Mouse (Mus musculus): Measurements from ENCODE around the gene Mag. TPM values are rescaled to one million over a fixed set of nuclear protein-coding genes. Genes with fewer than 3 reads are reported as not detected.

Mag gene
- polyA plus RNA-seq, 1 experiment from 2014 or later: not detected

- Histone ChIP-seq H3K4me1 (peaks cover 6% of the 10 kb centered on the region; the same call in 1 of the 2 replicates), H3K9me3 (replicated peaks) (no peaks in the 10 kb centered on the region), H3K36me3 (no peaks in the 10 kb centered on the region), H3K4me3 (no peak overlapping the region), H3K27me3 (ENCODE audit: low read depth, poor library complexity, severe bottlenecking) (no peaks in the 10 kb centered on the region), H3K27ac (no peak overlapping the region)
- no peak for DNase-seq (ENCODE audit: low spot score)
- WGBS: 71% methylated on average over 3 of the region's 3 CpGs
Measured at GRCm38 (mm10) chr7:30920217-30920616, 5.5 kb upstream of the Mag start.

- H3K4me3 ChIP-seq: no peak overlapping the region
- H3K4me1 ChIP-seq: peaks cover 9% of the 10 kb centered on the region
- no peaks in the 10 kb centered on the region for H3K27me3 ChIP-seq (ENCODE audit: low read depth, poor library complexity, severe bottlenecking)
- no peak overlapping the region for H3K27ac ChIP-seq
- 73% methylated on average over 4 of the region's 4 CpGs for WGBS
- DNase-seq (ENCODE audit: low spot score): no peak
- H3K36me3 ChIP-seq: no peaks in the 10 kb centered on the region
- no peaks in the 10 kb centered on the region for H3K9me3 ChIP-seq (replicated peaks)
Measured at GRCm38 (mm10) chr7:30917219-30917618, 2.5 kb upstream of the Mag start.

DNA sequence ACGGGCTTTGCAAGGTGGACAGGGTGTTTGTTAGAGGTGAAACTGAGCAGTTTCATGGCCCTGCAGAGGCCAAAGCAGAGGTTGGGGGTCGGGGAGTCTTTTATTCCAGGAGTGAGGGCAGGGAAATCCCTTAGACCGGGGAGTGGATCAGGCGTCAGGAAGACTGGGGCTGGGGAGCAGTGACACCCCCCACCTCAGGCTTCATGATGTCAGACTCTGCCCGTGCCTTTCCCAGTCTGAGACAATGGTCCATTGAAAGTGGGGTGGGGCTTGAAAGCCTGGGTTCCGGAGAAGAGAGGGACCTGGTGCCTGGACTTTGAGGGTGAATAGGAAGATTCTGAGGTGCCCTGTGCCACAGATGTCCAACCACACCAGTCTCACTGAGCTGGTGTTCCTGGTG lies 2.0 kb upstream of the Mag start:
- Histone ChIP-seq H3K27ac (no peak overlapping the region), H3K9me3 (replicated peaks) (no peaks in the 10 kb centered on the region), H3K4me1 (peaks cover 9% of the 10 kb centered on the region), H3K36me3 (no peaks in the 10 kb centered on the region), H3K27me3 (ENCODE audit: low read depth, poor library complexity, severe bottlenecking) (no peaks in the 10 kb centered on the region), H3K4me3 (no peak overlapping the region)
- 45% methylated on average over 6 of the region's 6 CpGs for WGBS
- no peak for DNase-seq (ENCODE audit: low spot score)

DNA sequence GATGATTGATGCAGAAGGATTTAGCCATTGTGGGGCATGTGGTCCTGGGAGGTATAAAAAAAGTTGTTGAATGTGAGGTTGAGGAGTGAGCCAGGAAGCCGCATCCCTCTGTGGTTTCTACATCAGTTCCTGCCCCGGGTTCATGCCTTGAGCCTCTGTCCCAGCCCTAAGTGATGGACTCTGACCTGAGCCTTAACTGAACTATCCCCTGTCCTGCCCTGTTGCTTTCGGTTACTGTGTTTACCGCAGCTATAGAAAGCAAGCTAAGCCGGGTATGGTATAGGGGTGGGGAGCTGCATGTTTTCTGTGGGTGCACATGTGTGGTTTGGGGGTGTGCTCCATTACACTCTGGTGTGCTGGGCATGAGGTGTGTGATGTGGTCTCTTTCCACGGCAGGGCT lies 4.9 kb downstream of the Mag start:
- peaks cover 17% of the 10 kb centered on the region for H3K4me1 ChIP-seq
- no peak overlapping the region for H3K27ac ChIP-seq
- no peak overlapping the region for H3K4me3 ChIP-seq
- no peak for DNase-seq (ENCODE audit: low spot score)
- no peaks in the 10 kb centered on the region for H3K36me3 ChIP-seq
- H3K9me3 ChIP-seq (replicated peaks): no peaks in the 10 kb centered on the region
- H3K27me3 ChIP-seq (ENCODE audit: low read depth, poor library complexity, severe bottlenecking): 0 out of 2 replicates have a peak, but pooled peaks cover 5% of the 10 kb centered on the region
- 84% methylated on average over 6 of the region's 6 CpGs for WGBS

DNA sequence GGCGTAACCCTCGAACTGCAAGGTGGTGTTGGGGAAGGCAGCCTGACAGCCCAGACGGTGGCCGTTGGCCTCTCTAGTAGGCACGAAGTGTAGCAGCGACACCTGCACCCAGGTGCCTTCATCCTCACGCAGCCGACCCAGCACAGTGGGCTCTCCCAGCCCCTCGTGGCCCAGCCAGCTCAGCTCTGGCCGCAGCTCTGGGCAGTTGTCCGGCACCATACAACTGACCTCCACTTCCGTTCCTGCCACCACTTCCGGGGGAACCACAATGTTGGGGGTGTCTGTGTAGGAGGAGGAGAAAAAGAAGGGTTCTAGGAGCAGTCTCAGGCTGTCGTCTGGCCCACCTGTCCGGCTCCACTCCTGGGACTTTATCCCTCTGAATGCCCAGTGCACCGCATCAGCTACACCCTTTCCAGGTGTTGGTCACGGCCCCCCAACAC lies 5.7 kb downstream of the Mag start:
- H3K36me3 ChIP-seq: no peaks in the 10 kb centered on the region
- H3K27ac ChIP-seq: no peak overlapping the region
- DNase-seq (ENCODE audit: low spot score): no peak
- peaks cover 17% of the 10 kb centered on the region for H3K4me1 ChIP-seq
- 0 out of 2 replicates have a peak, but pooled peaks cover 5% of the 10 kb centered on the region for H3K27me3 ChIP-seq (ENCODE audit: low read depth, poor library complexity, severe bottlenecking)
- 28% methylated on average over 17 of the region's 17 CpGs for WGBS
- peak overlapping the region; percentile 48 for H3K4me3 ChIP-seq
- no peaks in the 10 kb centered on the region for H3K9me3 ChIP-seq (replicated peaks)

- DNase-seq (ENCODE audit: low spot score): peak; percentile 71
- no peak overlapping the region for H3K27ac ChIP-seq
- 2% methylated on average over 25 of the region's 26 CpGs for WGBS
Measured at GRCm38 (mm10) chr7:30908277-30908991, 6.2 kb downstream of the Mag start.

DNA sequence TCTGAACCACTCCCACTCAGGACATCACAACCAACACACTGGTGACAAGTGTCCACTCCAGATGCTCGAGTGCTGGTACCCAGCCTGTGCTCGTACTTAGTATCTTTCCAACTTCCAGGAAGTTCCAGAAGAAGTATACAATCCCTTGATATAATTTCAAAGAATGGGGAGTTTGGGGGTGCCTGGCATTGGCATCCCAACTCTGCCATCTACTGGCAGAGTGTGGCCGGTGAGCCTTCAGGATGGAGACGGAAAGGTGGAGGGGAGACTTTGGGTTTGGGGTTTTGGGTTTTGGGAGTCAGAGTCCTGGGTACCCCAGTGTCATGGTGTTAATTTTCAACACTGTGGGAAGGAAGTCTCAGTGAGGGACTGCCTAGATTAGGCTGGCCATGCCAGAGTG lies 10.6 kb downstream of the Mag start:
- Histone ChIP-seq H3K4me3 (no peak overlapping the region), H3K27ac (no peak overlapping the region), H3K27me3 (ENCODE audit: low read depth, poor library complexity, severe bottlenecking) (0 out of 2 replicates have a peak, but pooled peaks cover 5% of the 10 kb centered on the region), H3K4me1 (peaks cover 17% of the 10 kb centered on the region), H3K9me3 (replicated peaks) (no peaks in the 10 kb centered on the region), H3K36me3 (no peaks in the 10 kb centered on the region)
- no peak for DNase-seq (ENCODE audit: low spot score)
- WGBS: 57% methylated on average over 4 of the region's 4 CpGs

More at GRCm38 (mm10) chr7:30908277-30908991, 6.2 kb downstream of the Mag start:
- Histone ChIP-seq H3K4me3 (peak overlapping the region; percentile 48), H3K27me3 (ENCODE audit: low read depth, poor library complexity, severe bottlenecking) (0 out of 2 replicates have a peak, but pooled peaks cover 5% of the 10 kb centered on the region), H3K36me3 (no peaks in the 10 kb centered on the region), H3K9me3 (replicated peaks) (no peaks in the 10 kb centered on the region), H3K4me1 (peaks cover 17% of the 10 kb centered on the region)

GRCm38 (mm10) chr7:30895217-30895616 lies 19.5 kb downstream of the Mag start:
- no peaks in the 10 kb centered on the region for H3K9me3 ChIP-seq (replicated peaks)
- no peaks in the 10 kb centered on the region for H3K27me3 ChIP-seq (ENCODE audit: low read depth, poor library complexity, severe bottlenecking)
- no peak overlapping the region for H3K4me3 ChIP-seq
- peaks cover 14% of the 10 kb centered on the region for H3K4me1 ChIP-seq
- no peak overlapping the region for H3K27ac ChIP-seq
- WGBS: 93% methylated on average over 3 of the region's 3 CpGs
- H3K36me3 ChIP-seq: no peaks in the 10 kb centered on the region
- DNase-seq (ENCODE audit: low spot score): no peak

DNA sequence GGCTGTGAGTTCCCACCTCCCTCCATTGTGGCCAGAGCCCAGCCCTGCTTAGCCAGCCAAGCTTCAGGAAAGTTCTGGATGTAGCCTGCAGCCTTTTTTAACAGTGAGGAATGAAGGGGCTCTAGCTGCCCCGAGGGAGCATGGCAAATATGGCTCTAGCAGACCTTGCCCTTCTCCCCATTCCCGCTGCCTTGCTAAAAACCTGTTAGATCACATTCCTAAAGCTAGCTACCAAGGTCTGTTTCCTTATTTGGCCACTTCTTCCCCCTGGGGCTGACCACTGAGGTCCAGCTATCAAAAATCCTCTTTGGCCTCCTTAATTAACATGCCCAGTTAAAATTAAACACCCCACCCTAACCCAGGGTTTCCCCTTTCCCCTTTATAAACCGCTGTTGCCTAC lies 22.2 kb downstream of the Mag start:
- Histone ChIP-seq H3K9me3 (replicated peaks) (no peaks in the 10 kb centered on the region), H3K36me3 (no peaks in the 10 kb centered on the region), H3K4me1 (0 out of 2 replicates have a peak, but pooled peaks cover 6% of the 10 kb centered on the region), H3K27me3 (ENCODE audit: low read depth, poor library complexity, severe bottlenecking) (no peaks in the 10 kb centered on the region), H3K27ac (0 out of 2 replicates have a peak overlapping the region, but pooled peaks have one; percentile 26), H3K4me3 (no peak overlapping the region)
- WGBS: 65% methylated on average over 3 of the region's 3 CpGs
- no peak for DNase-seq (ENCODE audit: low spot score)

DNA sequence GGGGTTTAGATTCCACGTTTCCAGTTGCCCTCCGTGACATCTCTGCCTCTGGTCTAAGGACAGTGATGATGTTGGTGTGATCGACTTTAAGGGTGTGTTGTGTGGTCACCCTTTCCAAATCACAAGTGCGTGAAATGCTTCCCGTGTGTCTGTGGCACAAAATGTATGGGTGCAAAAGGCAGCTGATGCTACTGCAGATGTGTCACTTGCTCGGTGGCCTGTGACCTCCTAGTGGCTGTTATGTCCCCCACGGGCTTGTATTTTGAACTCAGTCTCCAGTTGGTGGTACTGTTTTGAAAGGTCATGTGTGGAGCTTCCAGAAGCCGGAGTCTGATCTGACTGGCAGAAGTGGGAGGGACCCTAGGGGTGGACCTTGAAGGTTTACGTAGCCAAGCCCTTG lies 22.9 kb downstream of the Mag start:
- H3K27me3 ChIP-seq (ENCODE audit: low read depth, poor library complexity, severe bottlenecking): no peaks in the 10 kb centered on the region
- 0 out of 2 replicates have a peak, but pooled peaks cover 6% of the 10 kb centered on the region for H3K4me1 ChIP-seq
- H3K27ac ChIP-seq: no peak overlapping the region
- no peaks in the 10 kb centered on the region for H3K9me3 ChIP-seq (replicated peaks)
- WGBS: 90% methylated on average over 9 of the region's 9 CpGs
- no peak for DNase-seq (ENCODE audit: low spot score)
- no peak overlapping the region for H3K4me3 ChIP-seq
- no peaks in the 10 kb centered on the region for H3K36me3 ChIP-seq

DNA sequence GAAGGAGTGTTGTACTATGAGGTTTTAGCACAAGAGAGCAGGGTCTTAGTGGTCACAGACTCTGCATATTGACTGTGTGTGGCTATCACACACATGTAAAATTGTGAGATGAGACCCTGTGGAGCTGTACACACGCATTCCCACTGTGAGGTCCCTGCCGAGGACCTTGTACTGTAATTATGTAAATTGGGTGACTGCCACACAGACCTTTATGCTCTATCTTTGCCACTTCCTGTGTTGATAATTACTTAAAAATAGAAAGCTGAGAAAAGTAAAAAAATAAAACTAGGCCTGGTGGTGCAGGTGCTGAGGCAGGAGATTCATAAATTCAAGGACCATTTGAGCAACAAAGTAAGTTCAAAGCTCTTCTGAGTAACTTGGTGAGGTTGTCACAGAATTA lies 24.0 kb downstream of the Mag start:
- 81% methylated on average over 2 of the region's 2 CpGs for WGBS
- no peak overlapping the region for H3K27ac ChIP-seq
- H3K4me1 ChIP-seq: 0 out of 2 replicates have a peak, but pooled peaks cover 6% of the 10 kb centered on the region
- H3K27me3 ChIP-seq (ENCODE audit: low read depth, poor library complexity, severe bottlenecking): no peaks in the 10 kb centered on the region
- no peak overlapping the region for H3K4me3 ChIP-seq
- H3K36me3 ChIP-seq: no peaks in the 10 kb centered on the region
- DNase-seq (ENCODE audit: low spot score): no peak
- no peaks in the 10 kb centered on the region for H3K9me3 ChIP-seq (replicated peaks)

DNA sequence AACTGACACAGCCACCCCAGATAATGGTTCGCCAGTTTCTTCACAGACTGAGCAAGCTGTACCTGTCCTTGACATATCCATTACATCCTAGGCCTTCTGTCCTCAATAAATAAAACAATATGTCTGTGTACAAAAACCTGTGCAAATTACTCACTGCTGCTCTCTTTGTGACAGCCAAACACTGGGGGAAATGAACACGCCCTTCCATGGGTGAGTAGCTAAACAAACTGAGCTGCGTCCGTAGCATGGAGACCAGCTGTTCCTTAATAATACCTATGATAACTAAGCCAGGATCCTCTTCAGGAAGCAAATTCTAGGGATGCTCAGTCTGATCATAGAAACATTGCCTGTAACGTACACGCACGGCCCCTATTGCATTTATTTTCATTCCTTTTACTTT lies 25.9 kb downstream of the Mag start:
- no peak overlapping the region for H3K4me3 ChIP-seq
- H3K27ac ChIP-seq: no peak overlapping the region
- no peaks in the 10 kb centered on the region for H3K9me3 ChIP-seq (replicated peaks)
- no peak for DNase-seq (ENCODE audit: low spot score)
- 93% methylated on average over 7 of the region's 7 CpGs for WGBS
- no peaks in the 10 kb centered on the region for H3K36me3 ChIP-seq
- H3K4me1 ChIP-seq: 0 out of 2 replicates have a peak, but pooled peaks cover 6% of the 10 kb centered on the region
- no peaks in the 10 kb centered on the region for H3K27me3 ChIP-seq (ENCODE audit: low read depth, poor library complexity, severe bottlenecking)

GRCm38 (mm10) chr7:30887568-30888188 lies 27.0 kb downstream of the Mag start:
- WGBS: 85% methylated on average over 14 of the region's 14 CpGs
- Histone ChIP-seq H3K9me3 (replicated peaks) (no peaks in the 10 kb centered on the region), H3K27ac (no peak overlapping the region)

More at GRCm38 (mm10) chr7:30887568-30888188, 27.0 kb downstream of the Mag start:
- no peak overlapping the region for H3K4me3 ChIP-seq
- DNase-seq (ENCODE audit: low spot score): no peak
- 0 out of 2 replicates have a peak, but pooled peaks cover 3% of the 10 kb centered on the region for H3K4me1 ChIP-seq
- H3K27me3 ChIP-seq (ENCODE audit: low read depth, poor library complexity, severe bottlenecking): no peaks in the 10 kb centered on the region
- H3K36me3 ChIP-seq: no peaks in the 10 kb centered on the region
